Mouse (Mus musculus) layer of hippocampus, adult 2 months (tissue): ENCODE results near the gene Gars. TPM values are rescaled to one million over a fixed set of nuclear protein-coding genes. Genes with fewer than 3 reads are reported as not detected.

Experiments
- DNase-seq, 2 experiments: peaks; one replicate each; pipeline ENCODE4 v3.0.0; 2022; ENCODE audit warnings: low spot score in 2 of 2
- H3K27ac ChIP-seq: fragments of 200-600 bp; 2 replicates; pipeline ENCODE4 v1.8.1; 2022
- H3K4me3 ChIP-seq: fragments of 200-600 bp; 2 replicates; pipeline ENCODE4 v1.8.1; 2022; ENCODE audit warnings: mild to moderate bottlenecking
- CTCF ChIP-seq: fragments of 200-600 bp; conservative IDR thresholded peaks from 2 replicates; pipeline ENCODE4 v1.8.1; 2022; ENCODE audit warnings: antibody characterized with exemption, mild to moderate bottlenecking, moderate library complexity
- total RNA-seq, 2 experiments: library from RNA; stranded (reverse); gene quantifications; 2 replicates each; pipeline ENCODE4 v1.2.3; 2021

The Gars gene
- total RNA-seq, 2 experiments from 2014 or later, result 131 to 134 TPM

- no peak for DNase-seq
- H3K27ac ChIP-seq, result 0 out of 2 replicates have a peak overlapping the region, but pooled peaks have one; percentile 9
- H3K4me3 ChIP-seq, result no peak overlapping the region
- no peak for TF ChIP-seq CTCF
Observed at GRCm38 (mm10) chr6:55010330-55011091, 27.3 kb upstream of the Gars start.

- no peak for DNase-seq
- TF ChIP-seq CTCF, result no peak
- H3K4me3 ChIP-seq, result no peak overlapping the region
- H3K27ac ChIP-seq, result no peak overlapping the region
Observed at GRCm38 (mm10) chr6:55012516-55012915, 25.3 kb upstream of the Gars start.

GRCm38 (mm10) chr6:55014184-55014583 is 23.6 kb upstream of the Gars start:
- no peak overlapping the region for H3K27ac ChIP-seq
- no peak for TF ChIP-seq CTCF
- DNase-seq, result no peak
- no peak overlapping the region for H3K4me3 ChIP-seq

GRCm38 (mm10) chr6:55016236-55016635 is 21.6 kb upstream of the Gars start:
- DNase-seq, result peak in 1 of 2 experiments; percentile 29
- no peak overlapping the region for H3K4me3 ChIP-seq
- peak; percentile 75 for TF ChIP-seq CTCF
- no peak overlapping the region for H3K27ac ChIP-seq

GRCm38 (mm10) chr6:55016710-55017583 is 20.9 kb upstream of the Gars start:
- H3K27ac ChIP-seq, result no peak overlapping the region
- DNase-seq, result peak; percentile 68 to 76
- peak; percentile 88 for TF ChIP-seq CTCF
- no peak overlapping the region for H3K4me3 ChIP-seq

- TF ChIP-seq CTCF, result no peak
- Histone ChIP-seq H3K4me3 (no peak overlapping the region), H3K27ac (no peak overlapping the region)
- DNase-seq, result no peak
Observed at GRCm38 (mm10) chr6:55018417-55018816, 19.4 kb upstream of the Gars start.

GRCm38 (mm10) chr6:55021806-55022205 is 16.0 kb upstream of the Gars start:
- no peak overlapping the region for H3K4me3 ChIP-seq
- TF ChIP-seq CTCF, result no peak
- H3K27ac ChIP-seq, result no peak overlapping the region
- DNase-seq, result no peak

- no peak for DNase-seq
- TF ChIP-seq CTCF, result no peak
- Histone ChIP-seq H3K27ac (no peak overlapping the region), H3K4me3 (no peak overlapping the region)
Observed at GRCm38 (mm10) chr6:55027642-55028041, 10.2 kb upstream of the Gars start.

- no peak overlapping the region for H3K27ac ChIP-seq
- no peak for DNase-seq
- H3K4me3 ChIP-seq, result no peak overlapping the region
- no peak for TF ChIP-seq CTCF
Observed at GRCm38 (mm10) chr6:55036731-55037130, 1.1 kb upstream of the Gars start.

- no peak; the same call in 1 of the 2 replicates for TF ChIP-seq CTCF
- Histone ChIP-seq H3K27ac (peak overlapping the region; percentile 97), H3K4me3 (peak overlapping the region; percentile 73)
- no peak for DNase-seq
Observed at GRCm38 (mm10) chr6:55038671-55039445, 1.1 kb downstream of the Gars start.

- TF ChIP-seq CTCF, result no peak
- H3K27ac ChIP-seq, result no peak overlapping the region
- peak overlapping the region; percentile 73; the same call in 1 of the 2 replicates for H3K4me3 ChIP-seq
- no peak for DNase-seq
Observed at GRCm38 (mm10) chr6:55039446-55039783, 1.6 kb downstream of the Gars start.

- no peak for TF ChIP-seq CTCF
- Histone ChIP-seq H3K27ac (no peak overlapping the region), H3K4me3 (no peak overlapping the region; the same call in 1 of the 2 replicates)
- no peak for DNase-seq
Observed at GRCm38 (mm10) chr6:55040031-55040430, 2.2 kb downstream of the Gars start.

- Histone ChIP-seq H3K27ac (no peak overlapping the region), H3K4me3 (no peak overlapping the region)
- no peak for DNase-seq
- TF ChIP-seq CTCF, result no peak
Observed at GRCm38 (mm10) chr6:55043206-55043605, 5.4 kb downstream of the Gars start.
